Mouse (Mus musculus): ENCODE data around the gene Chaf1a. TPM values are rescaled to one million over a fixed set of nuclear protein-coding genes. Genes with fewer than 3 reads are reported as not detected.

The Chaf1a gene
- polyA plus RNA-seq, 1 experiment from 2014 or later, result 6.5 TPM

DNA sequence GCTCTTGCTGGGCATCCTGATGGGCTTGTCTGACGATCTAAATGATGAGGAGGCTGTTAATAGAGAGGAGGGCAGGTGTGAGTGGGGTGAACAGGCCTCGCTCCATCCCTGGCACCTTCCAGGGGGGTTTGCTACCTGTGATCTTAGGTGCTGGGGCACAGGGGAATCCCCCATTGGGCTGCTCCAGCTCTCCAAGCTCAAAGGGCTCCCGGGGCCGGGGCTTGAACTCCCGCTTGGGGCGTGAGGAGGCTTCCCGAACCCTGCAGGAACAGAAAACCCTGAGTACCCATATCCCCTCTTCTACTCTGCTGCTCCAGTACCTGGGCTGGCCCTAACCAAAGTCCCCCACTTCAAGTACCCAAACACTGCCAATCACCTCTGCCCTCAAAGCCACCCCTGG is 22.4 kb upstream of the Chaf1a start:
- DNase-seq (no peak), ATAC-seq (no peak)
- Histone ChIP-seq H3K36me3 (replicated peaks; ENCODE audit: insufficient read depth, low read length) (peaks cover 58% of the 10 kb centered on the region), H3K27ac (ENCODE audit: low read depth) (no peak overlapping the region), H3K4me3 (ENCODE audit: low read depth, low read length) (no peak overlapping the region), H3K9me3 (ENCODE audit: low read length) (no peaks in the 10 kb centered on the region), H3K4me2 (ENCODE audit: low read depth, low read length) (no peak overlapping the region), H3K27me3 (ENCODE audit: insufficient read depth, low read length) (no peaks in the 10 kb centered on the region), H3K9ac (replicated peaks) (no peak overlapping the region), H3K4me1 (ENCODE audit: insufficient read depth) (peaks cover 18% of the 10 kb centered on the region)
- TF ChIP-seq CTCF (IDR thresholded peaks at IDR 0.05; ENCODE audit: low read depth), result no peak
- no peak for TF ChIP-seq EP300 (IDR thresholded peaks at IDR 0.05; ENCODE audit: low read depth)
- WGBS (ENCODE audit: insufficient replicate concordance), result 80% methylated on average over 7 of the region's 7 CpGs

- Histone ChIP-seq H3K9me3 (ENCODE audit: low read length) (no peaks in the 10 kb centered on the region), H3K36me3 (replicated peaks; ENCODE audit: insufficient read depth, low read length) (peaks cover 55% of the 10 kb centered on the region), H3K4me2 (ENCODE audit: low read depth, low read length) (no peak overlapping the region), H3K4me3 (ENCODE audit: low read depth, low read length) (no peak overlapping the region), H3K27ac (ENCODE audit: low read depth) (no peak overlapping the region), H3K9ac (replicated peaks) (no peak overlapping the region), H3K27me3 (ENCODE audit: insufficient read depth, low read length) (no peaks in the 10 kb centered on the region), H3K4me1 (ENCODE audit: insufficient read depth) (peaks cover 22% of the 10 kb centered on the region)
- 77% methylated on average over 20 of the region's 20 CpGs for WGBS (ENCODE audit: insufficient replicate concordance)
- DNase-seq (no peak), ATAC-seq (peak; percentile 30)
- TF ChIP-seq EP300 (IDR thresholded peaks at IDR 0.05; ENCODE audit: low read depth), result no peak
- peak; percentile 67 for TF ChIP-seq CTCF (IDR thresholded peaks at IDR 0.05; ENCODE audit: low read depth)
Observed at GRCm38 (mm10) chr17:56018347-56019131, 21.7 kb upstream of the Chaf1a start.

GRCm38 (mm10) chr17:56020400-56021084 is 19.7 kb upstream of the Chaf1a start:
- no peak for ATAC-seq
- no peak for DNase-seq
- Histone ChIP-seq H3K4me3 (ENCODE audit: low read depth, low read length) (no peak overlapping the region), H3K36me3 (replicated peaks; ENCODE audit: insufficient read depth, low read length) (peaks cover 50% of the 10 kb centered on the region), H3K9me3 (ENCODE audit: low read length) (no peaks in the 10 kb centered on the region), H3K27ac (ENCODE audit: low read depth) (no peak overlapping the region), H3K27me3 (ENCODE audit: insufficient read depth, low read length) (no peaks in the 10 kb centered on the region), H3K9ac (replicated peaks) (no peak overlapping the region), H3K4me1 (ENCODE audit: insufficient read depth) (peaks cover 25% of the 10 kb centered on the region), H3K4me2 (ENCODE audit: low read depth, low read length) (no peak overlapping the region)
- 80% methylated on average over 6 of the region's 6 CpGs for WGBS (ENCODE audit: insufficient replicate concordance)
- TF ChIP-seq CTCF (IDR thresholded peaks at IDR 0.05; ENCODE audit: low read depth) (no peak), EP300 (IDR thresholded peaks at IDR 0.05; ENCODE audit: low read depth) (no peak)

DNA sequence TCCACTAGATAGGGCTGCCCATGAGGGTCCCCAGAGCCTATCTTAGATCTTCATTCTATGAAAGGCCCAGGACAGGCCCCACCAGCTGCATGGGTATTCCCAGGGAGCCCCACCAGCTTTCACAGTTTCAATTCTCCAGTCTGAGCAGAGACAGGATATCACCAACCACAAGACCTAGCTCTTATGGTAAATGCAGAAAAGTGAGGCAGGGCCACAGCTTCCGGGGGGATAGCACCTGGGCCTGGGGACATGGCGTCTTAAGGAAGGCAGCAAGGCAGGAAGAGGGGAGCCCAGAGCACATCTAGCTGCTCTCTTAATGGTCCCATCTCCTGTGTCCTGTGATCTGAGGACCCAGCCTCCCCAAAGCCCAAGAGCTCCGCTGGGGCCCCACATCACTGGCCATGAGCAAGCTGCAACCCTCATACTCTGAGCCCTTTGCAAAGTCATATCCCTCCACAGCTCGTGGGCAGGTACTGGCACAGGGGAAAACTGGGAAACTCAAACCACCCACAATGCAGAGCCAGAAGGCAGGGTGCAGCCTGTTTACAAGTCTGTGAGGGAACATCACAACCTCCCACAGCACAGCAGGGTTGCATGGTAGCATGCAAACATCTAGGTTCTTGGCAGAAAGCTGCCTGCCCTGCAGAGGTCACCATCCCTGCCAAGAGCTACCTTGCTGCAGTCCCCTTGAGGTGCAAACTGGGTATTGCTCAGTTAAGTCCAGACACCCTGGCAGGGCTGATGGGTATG is 18.9 kb upstream of the Chaf1a start:
- Histone ChIP-seq H3K4me3 (ENCODE audit: low read depth, low read length) (no peak overlapping the region), H3K9me3 (ENCODE audit: low read length) (no peaks in the 10 kb centered on the region), H3K9ac (replicated peaks) (no peak overlapping the region), H3K27ac (ENCODE audit: low read depth) (peak overlapping the region; percentile 16; the same call in 1 of the 2 replicates), H3K4me1 (ENCODE audit: insufficient read depth) (peaks cover 25% of the 10 kb centered on the region), H3K27me3 (ENCODE audit: insufficient read depth, low read length) (no peaks in the 10 kb centered on the region), H3K36me3 (replicated peaks; ENCODE audit: insufficient read depth, low read length) (peaks cover 42% of the 10 kb centered on the region), H3K4me2 (ENCODE audit: low read depth, low read length) (no peak overlapping the region)
- TF ChIP-seq CTCF (IDR thresholded peaks at IDR 0.05; ENCODE audit: low read depth) (no peak), EP300 (IDR thresholded peaks at IDR 0.05; ENCODE audit: low read depth) (no peak)
- DNase-seq (no peak), ATAC-seq (no peak)
- WGBS (ENCODE audit: insufficient replicate concordance), result 55% methylated on average over 4 of the region's 4 CpGs

DNA sequence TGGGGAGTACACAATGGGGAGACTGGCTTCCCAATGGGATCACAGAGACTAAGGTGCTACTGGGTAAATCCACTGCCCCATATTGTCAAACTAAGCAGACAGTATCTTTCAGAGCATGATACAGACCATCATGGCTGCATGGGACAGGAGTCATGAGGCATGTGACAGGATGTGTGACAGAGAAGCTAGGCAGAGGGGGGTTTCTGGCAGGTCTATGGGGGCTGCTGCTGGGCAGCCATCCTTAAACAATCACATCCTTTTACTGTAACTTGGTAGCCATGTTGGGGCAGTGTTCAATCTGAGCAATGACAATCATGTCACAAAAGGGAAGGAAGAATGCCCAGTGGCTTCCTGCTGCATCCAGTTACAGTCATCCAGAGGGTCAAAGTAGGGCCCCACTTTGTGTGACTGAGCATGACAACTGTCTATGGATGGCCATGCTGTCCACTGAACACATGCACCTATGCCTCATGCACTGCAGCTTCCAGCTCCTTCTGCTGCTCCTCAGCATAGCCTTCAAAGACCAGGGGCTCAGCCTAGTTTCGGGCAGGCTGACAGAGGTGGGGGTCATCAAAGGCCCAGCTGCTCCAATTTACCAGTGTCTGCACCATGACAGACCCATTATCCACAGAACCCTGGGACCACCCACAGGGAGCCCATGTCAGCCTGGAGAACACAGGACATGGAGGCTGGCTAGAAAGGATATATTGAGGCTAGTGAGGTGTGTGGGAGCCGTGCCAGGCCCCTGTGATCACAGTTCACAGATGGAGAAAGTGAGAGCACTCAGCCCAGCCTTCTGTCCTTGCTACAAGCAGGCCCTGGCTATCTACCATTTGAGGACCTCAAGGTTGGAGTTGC is 17.9 kb upstream of the Chaf1a start:
- 82% methylated on average over 2 of the region's 2 CpGs for WGBS (ENCODE audit: insufficient replicate concordance)
- H3K36me3 ChIP-seq (replicated peaks; ENCODE audit: insufficient read depth, low read length), result peaks cover 32% of the 10 kb centered on the region
- no peak overlapping the region for H3K4me3 ChIP-seq (ENCODE audit: low read depth, low read length)
- DNase-seq (no peak), ATAC-seq (no peak)
- H3K27ac ChIP-seq (ENCODE audit: low read depth), result peak overlapping the region; percentile 45; the same call in 1 of the 2 replicates
- H3K27me3 ChIP-seq (ENCODE audit: insufficient read depth, low read length), result no peaks in the 10 kb centered on the region
- no peak overlapping the region for H3K9ac ChIP-seq (replicated peaks)
- no peaks in the 10 kb centered on the region for H3K9me3 ChIP-seq (ENCODE audit: low read length)
- TF ChIP-seq EP300 (IDR thresholded peaks at IDR 0.05; ENCODE audit: low read depth) (no peak), CTCF (IDR thresholded peaks at IDR 0.05; ENCODE audit: low read depth) (no peak)
- peaks cover 25% of the 10 kb centered on the region for H3K4me1 ChIP-seq (ENCODE audit: insufficient read depth)
- H3K4me2 ChIP-seq (ENCODE audit: low read depth, low read length), result no peak overlapping the region
